Mouse (Mus musculus) heart, embryonic 13.5 days (tissue): ENCODE measurements at regions not wholly inside any gene's neighbourhood (a gene's known extent, or its start where the extent isn't known, plus 50 kb on each side); places are given as distances from the start of the nearest gene placed in this dataset.

Experiments used
- ATAC-seq: fragments of 200-750 bp; cut with Nextera tagmentation; 2 replicates; pipeline ENCODE4 v1.8.0; 2017; ENCODE audit warnings: moderate TSS enrichment; ENCODE audit not compliant: insufficient number of reproducible peaks, low FRiP score, low TSS enrichment; ENCODE audit errors: extremely low read depth
- H3K27ac ChIP-seq: fragments of 300-500 bp; sonication (generic); replicated peaks from 2 replicates; pipeline ENCODE4 v1.5.1; 2015; ENCODE audit warnings: moderate library complexity, mild to moderate bottlenecking, inconsistent platforms
- H3K27me3 ChIP-seq: fragments of 300-500 bp; sonication (generic); replicated peaks from 2 replicates; pipeline ENCODE4 v1.6.1; 2015; ENCODE audit warnings: mild to moderate bottlenecking, inconsistent platforms
- H3K36me3 ChIP-seq: fragments of 300-500 bp; sonication (generic); 2 replicates; pipeline ENCODE4 v1.6.1; 2015; ENCODE audit warnings: mild to moderate bottlenecking, inconsistent platforms
- H3K4me1 ChIP-seq: fragments of 300-500 bp; sonication (generic); 2 replicates; pipeline ENCODE4 v1.6.1; 2015; ENCODE audit warnings: inconsistent platforms
- H3K4me2 ChIP-seq: fragments of 300-500 bp; sonication (generic); 2 replicates; pipeline ENCODE4 v1.6.1; 2015; ENCODE audit warnings: inconsistent platforms, mild to moderate bottlenecking, moderate library complexity
- H3K4me3 ChIP-seq: fragments of 300-500 bp; sonication (generic); 2 replicates; pipeline ENCODE4 v1.5.1; 2015; ENCODE audit warnings: moderate library complexity, mild to moderate bottlenecking, inconsistent platforms
- H3K9ac ChIP-seq: fragments of 300-500 bp; sonication (generic); 2 replicates; pipeline ENCODE4 v1.6.1; 2015; ENCODE audit warnings: inconsistent platforms, mild to moderate bottlenecking, moderate library complexity
- H3K9me3 ChIP-seq: fragments of 300-500 bp; sonication (generic); 2 replicates; pipeline ENCODE4 v1.6.1; 2016; ENCODE audit warnings: inconsistent platforms
- WGBS: fragments of 180-500 bp; shearing (Covaris S2); methylation state at CpG from one replicate; pipeline ENCODE4 v1.1.7; 2015; ENCODE audit warnings: mixed read lengths; 5-methylcytosine and 5-hydroxymethylcytosine counted together

DNA sequence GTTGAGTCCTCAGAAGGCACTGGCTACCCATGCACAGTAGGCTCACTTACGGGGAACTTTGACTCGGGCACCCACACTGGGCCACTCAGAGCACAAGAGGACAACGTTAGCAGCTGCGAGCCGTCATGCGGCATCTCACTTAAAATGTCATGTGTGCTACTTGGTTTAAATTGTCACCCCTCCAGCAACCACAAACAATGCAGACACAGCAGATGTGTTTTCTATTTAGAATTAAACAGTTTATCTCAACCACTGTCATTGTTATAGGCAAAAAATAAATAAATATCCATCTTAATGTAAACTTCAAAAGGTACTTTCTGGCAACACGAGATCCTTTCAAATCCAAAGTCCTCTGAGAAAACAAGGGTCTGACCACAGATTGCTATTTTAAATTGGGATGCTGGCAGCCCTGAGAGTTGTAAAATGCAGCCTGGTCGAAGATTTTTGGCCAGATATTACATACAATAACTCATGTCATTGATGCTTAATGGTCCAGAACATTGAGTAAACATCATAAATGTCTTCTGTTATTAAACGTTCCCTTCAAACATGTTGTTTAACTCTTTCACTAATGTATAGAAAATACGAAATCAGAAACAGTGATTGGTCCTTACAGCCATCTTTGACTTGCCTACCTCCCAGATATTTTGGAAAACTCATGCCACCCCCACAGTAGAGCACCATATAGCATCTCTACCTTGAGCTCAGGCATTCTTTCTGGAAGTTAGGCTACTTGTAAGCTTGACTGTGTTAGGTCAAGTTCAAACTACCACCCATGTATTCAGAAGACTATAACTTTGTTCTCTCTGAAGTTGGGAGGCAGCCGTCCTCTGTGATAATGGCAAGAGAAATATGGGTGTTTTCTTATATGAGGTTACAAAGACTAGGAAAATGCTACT is 232.8 kb upstream of the Tcf21 start:
- no peaks in the 10 kb centered on the region for H3K27me3 ChIP-seq
- H3K9ac ChIP-seq: no peak overlapping the region
- whole genome bisulfite sequencing: 75% methylated on average over 11 of the region's 11 CpGs
- H3K4me1 ChIP-seq: no peaks in the 10 kb centered on the region
- H3K27ac ChIP-seq: no peak overlapping the region
- no peak overlapping the region for H3K4me2 ChIP-seq
- no peak for ATAC-seq
- H3K9me3 ChIP-seq: no peaks in the 10 kb centered on the region
- no peak overlapping the region for H3K4me3 ChIP-seq
- no peaks in the 10 kb centered on the region for H3K36me3 ChIP-seq

DNA sequence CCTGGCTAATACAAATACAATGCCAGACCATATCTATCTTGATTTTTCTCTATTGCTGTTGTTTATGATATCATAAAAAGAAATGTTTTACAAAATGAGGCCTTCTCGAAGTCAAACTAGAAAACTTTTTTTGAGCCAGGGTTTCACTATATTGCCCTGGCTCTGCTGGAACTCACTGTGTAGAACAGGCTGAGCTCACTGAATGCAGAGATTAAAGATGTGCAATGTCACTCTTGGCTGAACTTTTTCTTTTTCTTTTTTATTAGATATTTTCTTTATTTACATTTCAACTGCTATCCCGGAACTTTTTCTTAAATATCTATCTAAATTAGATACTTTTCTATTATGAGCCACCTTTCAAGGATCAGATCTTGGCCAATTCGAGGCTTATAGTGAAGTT is 224.5 kb upstream of the Tcf21 start:
- WGBS: 57% methylated on average over 3 of the region's 3 CpGs
- ATAC-seq: no peak

DNA sequence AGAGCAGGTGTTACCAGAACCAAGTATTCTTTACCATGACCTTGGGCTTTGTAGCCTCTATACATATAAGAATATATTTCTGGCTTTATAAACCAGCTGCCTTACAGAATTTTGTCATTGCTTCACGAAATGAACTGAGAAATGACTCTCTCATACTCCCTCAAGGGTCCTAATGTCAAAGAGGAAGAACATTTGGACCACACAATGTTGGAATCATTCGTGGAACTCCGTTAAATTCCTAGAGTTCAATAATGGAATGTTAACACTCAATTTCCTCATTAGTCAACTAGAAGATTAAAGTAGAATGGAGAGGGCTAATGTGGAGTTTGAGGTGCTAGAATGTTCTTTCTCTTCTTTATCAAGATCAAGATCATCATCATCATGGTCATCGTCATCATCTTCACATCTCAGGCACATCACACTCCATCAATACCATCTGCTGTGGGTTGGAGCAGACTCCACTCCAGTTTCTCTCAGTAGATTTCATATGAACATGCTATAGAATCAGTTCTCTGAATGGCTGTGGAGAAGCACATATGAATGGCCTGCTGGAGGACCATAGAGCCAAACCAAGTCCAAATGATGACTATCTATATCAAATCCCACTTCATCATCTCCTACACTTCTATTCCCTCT is 211.6 kb upstream of the Tcf21 start:
- no peak overlapping the region for H3K9ac ChIP-seq
- H3K36me3 ChIP-seq: no peaks in the 10 kb centered on the region
- H3K4me3 ChIP-seq: no peak overlapping the region
- WGBS: 69% methylated on average over 4 of the region's 4 CpGs
- no peaks in the 10 kb centered on the region for H3K27me3 ChIP-seq
- H3K4me1 ChIP-seq: no peaks in the 10 kb centered on the region
- no peak overlapping the region for H3K27ac ChIP-seq
- H3K4me2 ChIP-seq: no peak overlapping the region
- ATAC-seq: no peak
- no peaks in the 10 kb centered on the region for H3K9me3 ChIP-seq

More for the DNA sequence above, 224.5 kb upstream of the Tcf21 start:
- no peak overlapping the region for H3K4me2 ChIP-seq
- H3K36me3 ChIP-seq: no peaks in the 10 kb centered on the region
- H3K9me3 ChIP-seq: no peaks in the 10 kb centered on the region
- H3K27me3 ChIP-seq: no peaks in the 10 kb centered on the region
- H3K4me1 ChIP-seq: peaks cover 9% of the 10 kb centered on the region
- H3K27ac ChIP-seq: no peak overlapping the region
- H3K4me3 ChIP-seq: no peak overlapping the region
- H3K9ac ChIP-seq: no peak overlapping the region

DNA sequence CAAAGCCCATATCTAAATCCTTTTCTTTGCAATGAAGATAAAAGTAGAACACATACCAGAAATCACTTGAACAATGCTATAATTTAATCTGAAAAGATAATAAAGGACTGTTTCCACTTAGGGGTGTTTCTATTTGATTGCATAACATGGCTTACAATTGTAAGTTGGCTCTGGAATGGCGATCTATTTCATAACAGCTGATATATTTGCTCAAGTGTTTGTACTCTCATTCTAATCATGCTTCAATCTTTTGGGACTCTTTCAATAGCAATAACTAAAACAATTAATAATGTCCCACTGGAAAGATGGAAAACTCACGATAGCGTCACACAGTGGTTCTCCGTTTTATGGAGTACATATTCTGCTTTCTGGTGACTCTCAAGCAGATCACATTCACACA is 208.0 kb upstream of the Tcf21 start:
- H3K9me3 ChIP-seq: no peaks in the 10 kb centered on the region
- H3K27me3 ChIP-seq: no peaks in the 10 kb centered on the region
- H3K4me1 ChIP-seq: no peaks in the 10 kb centered on the region
- H3K27ac ChIP-seq: no peak overlapping the region
- H3K4me3 ChIP-seq: no peak overlapping the region
- 76% methylated on average over 4 of the region's 4 CpGs for WGBS
- H3K36me3 ChIP-seq: no peaks in the 10 kb centered on the region
- H3K9ac ChIP-seq: no peak overlapping the region
- H3K4me2 ChIP-seq: no peak overlapping the region
- no peak for ATAC-seq

- Histone ChIP-seq H3K4me1 (no peaks in the 10 kb centered on the region), H3K4me3 (no peak overlapping the region), H3K36me3 (no peaks in the 10 kb centered on the region), H3K27ac (no peak overlapping the region), H3K4me2 (no peak overlapping the region), H3K27me3 (no peaks in the 10 kb centered on the region), H3K9me3 (no peaks in the 10 kb centered on the region), H3K9ac (no peak overlapping the region)
- no peak for ATAC-seq
- WGBS: 63% methylated on average over 4 of the region's 4 CpGs
These were observed 197.2 kb upstream of the Tcf21 start for GRCm38 (mm10) chr10:23017151-23017678.

GRCm38 (mm10) chr10:23015935-23016694 is 196.1 kb upstream of the Tcf21 start:
- Histone ChIP-seq H3K4me3 (no peak overlapping the region), H3K36me3 (no peaks in the 10 kb centered on the region), H3K27ac (no peak overlapping the region), H3K9ac (no peak overlapping the region), H3K9me3 (no peaks in the 10 kb centered on the region), H3K4me2 (no peak overlapping the region), H3K4me1 (no peaks in the 10 kb centered on the region), H3K27me3 (no peaks in the 10 kb centered on the region)
- WGBS: 52% methylated on average over 3 of the region's 3 CpGs
- ATAC-seq: no peak

GRCm38 (mm10) chr10:23010715-23011114 is 190.7 kb upstream of the Tcf21 start:
- no peak for ATAC-seq
- Histone ChIP-seq H3K4me1 (no peaks in the 10 kb centered on the region), H3K4me2 (no peak overlapping the region), H3K4me3 (no peak overlapping the region), H3K9me3 (no peaks in the 10 kb centered on the region), H3K27me3 (no peaks in the 10 kb centered on the region), H3K27ac (no peak overlapping the region), H3K9ac (no peak overlapping the region), H3K36me3 (no peaks in the 10 kb centered on the region)
- WGBS: 72% methylated on average over 4 of the region's 4 CpGs

DNA sequence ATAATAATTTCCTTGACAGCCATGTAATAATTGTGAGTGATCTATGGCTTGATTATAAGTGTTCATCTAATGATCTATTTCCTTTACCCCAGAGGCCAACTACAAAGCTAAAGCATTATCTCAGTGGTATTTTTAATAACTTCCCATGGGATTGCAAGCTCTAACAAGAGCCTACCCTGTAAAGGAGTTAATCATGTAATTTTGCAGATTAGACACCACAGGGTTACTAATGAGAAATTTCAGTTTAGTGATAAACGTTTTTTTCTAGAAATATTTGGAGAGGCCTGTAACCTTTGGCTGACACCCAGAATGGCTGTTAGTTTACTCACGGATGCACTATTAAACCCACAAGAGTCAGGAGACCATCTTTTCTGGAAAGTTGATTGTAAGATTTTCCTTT is 190.2 kb upstream of the Tcf21 start:
- H3K4me1 ChIP-seq: no peaks in the 10 kb centered on the region
- H3K4me3 ChIP-seq: no peak overlapping the region
- H3K4me2 ChIP-seq: no peak overlapping the region
- no peak overlapping the region for H3K9ac ChIP-seq
- H3K36me3 ChIP-seq: no peaks in the 10 kb centered on the region
- no peak for ATAC-seq
- H3K9me3 ChIP-seq: no peaks in the 10 kb centered on the region
- H3K27ac ChIP-seq: no peak overlapping the region
- no peaks in the 10 kb centered on the region for H3K27me3 ChIP-seq
- WGBS: 47% methylated on average over 2 of the region's 2 CpGs

DNA sequence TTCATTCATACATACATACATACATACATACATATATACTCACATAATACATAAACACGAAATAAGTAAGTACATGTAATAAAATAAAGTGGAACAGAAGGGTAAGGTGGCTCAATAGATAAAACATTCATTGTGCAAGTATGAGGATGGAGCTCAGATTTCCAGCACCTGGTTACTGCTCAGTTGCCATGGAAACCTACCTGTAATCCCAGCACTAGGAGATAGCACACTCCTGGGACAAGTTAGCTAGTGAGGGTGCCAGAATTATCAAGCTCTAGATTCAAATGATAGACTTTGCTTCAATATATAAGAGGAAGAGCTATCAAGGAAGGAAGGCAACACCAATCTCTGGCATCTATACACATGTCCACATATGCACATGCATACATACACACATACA is 184.8 kb upstream of the Tcf21 start:
- Histone ChIP-seq H3K27me3 (no peaks in the 10 kb centered on the region), H3K4me1 (no peaks in the 10 kb centered on the region), H3K27ac (no peak overlapping the region), H3K4me2 (no peak overlapping the region), H3K4me3 (no peak overlapping the region), H3K9ac (no peak overlapping the region), H3K9me3 (no peaks in the 10 kb centered on the region), H3K36me3 (no peaks in the 10 kb centered on the region)
- ATAC-seq: no peak
- 63% methylated on average over 1 of the region's 1 CpGs for WGBS

DNA sequence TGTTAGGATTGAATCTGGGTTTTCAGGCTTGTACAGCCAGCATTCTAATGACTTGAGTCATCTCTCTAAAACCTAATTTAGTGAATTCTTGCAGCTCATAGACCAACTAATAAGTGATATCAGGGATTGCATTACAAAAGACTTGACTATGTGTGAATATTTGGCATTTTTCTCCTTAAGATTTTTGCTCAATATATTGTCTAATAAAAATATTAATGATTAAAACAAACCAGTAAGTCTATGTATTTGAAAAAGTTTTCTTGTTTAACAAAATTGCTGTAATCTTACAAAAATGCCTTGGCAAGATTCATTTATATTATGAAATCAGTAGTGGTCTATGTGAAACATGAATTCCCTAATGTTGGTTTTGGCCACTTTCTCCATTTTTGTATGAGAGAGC is 183.7 kb upstream of the Tcf21 start:
- Histone ChIP-seq H3K4me3 (no peak overlapping the region), H3K27ac (no peak overlapping the region; the same call in 1 of the 2 replicates), H3K27me3 (no peaks in the 10 kb centered on the region), H3K9ac (no peak overlapping the region), H3K4me1 (no peaks in the 10 kb centered on the region), H3K9me3 (no peaks in the 10 kb centered on the region), H3K4me2 (no peak overlapping the region), H3K36me3 (no peaks in the 10 kb centered on the region)
- no peak for ATAC-seq

GRCm38 (mm10) chr10:22998561-22998960 is 178.6 kb upstream of the Tcf21 start:
- Histone ChIP-seq H3K9ac (no peak overlapping the region), H3K4me3 (no peak overlapping the region), H3K9me3 (no peaks in the 10 kb centered on the region), H3K27ac (no peak overlapping the region), H3K4me2 (no peak overlapping the region), H3K27me3 (no peaks in the 10 kb centered on the region), H3K4me1 (no peaks in the 10 kb centered on the region), H3K36me3 (no peaks in the 10 kb centered on the region)
- ATAC-seq: no peak
- 64% methylated on average over 2 of the region's 2 CpGs for WGBS
